14 mouse cellular contexts compared by ENCODE assay signal in the genomic region with DNA sequence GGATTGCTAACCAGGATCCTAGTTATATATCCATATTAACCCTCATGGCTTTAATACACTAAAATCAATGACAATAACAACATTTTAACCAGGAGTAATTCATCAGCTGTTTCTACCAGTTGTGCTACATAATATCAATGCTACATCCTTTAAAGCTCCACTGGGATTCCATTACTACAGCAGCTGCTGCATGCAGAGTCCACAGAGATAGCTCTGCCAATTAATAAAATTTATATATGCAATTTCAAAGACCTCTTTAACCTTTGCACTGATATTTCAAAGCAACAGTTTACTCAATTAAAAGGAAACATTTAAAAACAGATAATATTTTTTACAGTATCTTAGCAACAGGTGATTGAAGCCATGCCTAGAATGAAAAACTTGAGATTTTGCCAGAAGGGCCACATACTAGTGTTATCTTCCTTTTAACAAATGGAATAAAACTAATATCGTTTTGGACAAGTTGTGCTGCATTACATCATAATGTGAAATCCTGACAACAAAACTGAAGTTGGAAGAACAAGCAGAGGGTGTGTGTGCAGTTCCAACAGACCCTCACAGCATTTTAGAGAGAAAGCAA.
"Had no signal": no experiment of that assay in that cellular context is flagged by ENCODE, and none has a peak within 500 bp of the region (broad histone marks: within the 10 kb centered on the region; RNA-seq: fewer than 3 reads in every experiment).

No protein-coding gene starts in this region.

- DNase-seq: kidney, adult 11 months; kidney, adult 9 months; kidney, postnatal 25 days; layer of hippocampus, adult 9-11 months; layer of hippocampus, postnatal 36 days; midbrain, embryonic 14.5 days; right cerebral cortex, adult 18-20 months; right cerebral cortex, postnatal 25 days; thymus, postnatal 36 days had no signal

- H3K9ac ChIP-seq: limb, embryonic 15.5 days; liver, embryonic 12.5 days; neural tube, embryonic 15.5 days had no signal

- H3K4me1 ChIP-seq: limb, embryonic 15.5 days; liver, embryonic 12.5 days; midbrain, embryonic 10.5 days; neural tube, embryonic 15.5 days had no signal

- H3K27me3 ChIP-seq: limb, embryonic 15.5 days; liver, embryonic 12.5 days; neural tube, embryonic 15.5 days had no signal

- H3K36me3 ChIP-seq: limb, embryonic 15.5 days; liver, embryonic 12.5 days; midbrain, embryonic 10.5 days; neural tube, embryonic 15.5 days had no signal

- H3K27ac ChIP-seq: limb, embryonic 15.5 days; liver, embryonic 12.5 days; midbrain, embryonic 10.5 days; neural tube, embryonic 15.5 days had no signal

- ATAC-seq: liver, embryonic 12.5 days had no signal

- H3K4me2 ChIP-seq: limb, embryonic 15.5 days; liver, embryonic 12.5 days; neural tube, embryonic 15.5 days had no signal

- H3K9me3 ChIP-seq: limb, embryonic 15.5 days; liver, embryonic 12.5 days; midbrain, embryonic 10.5 days; neural tube, embryonic 15.5 days had no signal

- H3K4me3 ChIP-seq: limb, embryonic 15.5 days; liver, embryonic 12.5 days; midbrain, embryonic 10.5 days; myocyte; neural tube, embryonic 15.5 days had no signal
